Mouse (Mus musculus): ENCODE results near the gene Rnf113a2. TPM values are rescaled to one million over a fixed set of nuclear protein-coding genes. Genes with fewer than 3 reads are reported as not detected.
A peak's percentile ranks its signal among the peaks of the same experiment; 100 is the strongest.

Rnf113a2 gene
- 10 to 100 TPM in 1 of 2 experiments, 1 to 10 TPM in 1; 8.4 to 11.7 TPM for total RNA-seq (2021)
- 3.7 and 6.6 TPM in 2 replicates for polyA plus RNA-seq (2012; rRNA removed)
- long read RNA-seq, transcript Rnf113a2-201 (1 exons, 1,383 nt) = major isoform, 13 of 13 reads
- long read RNA-seq, partial matches to known transcripts = 0 of 13 reads
- long read RNA-seq, other reads (novel, unspliced or antisense) = 0 of 13 reads

DNA sequence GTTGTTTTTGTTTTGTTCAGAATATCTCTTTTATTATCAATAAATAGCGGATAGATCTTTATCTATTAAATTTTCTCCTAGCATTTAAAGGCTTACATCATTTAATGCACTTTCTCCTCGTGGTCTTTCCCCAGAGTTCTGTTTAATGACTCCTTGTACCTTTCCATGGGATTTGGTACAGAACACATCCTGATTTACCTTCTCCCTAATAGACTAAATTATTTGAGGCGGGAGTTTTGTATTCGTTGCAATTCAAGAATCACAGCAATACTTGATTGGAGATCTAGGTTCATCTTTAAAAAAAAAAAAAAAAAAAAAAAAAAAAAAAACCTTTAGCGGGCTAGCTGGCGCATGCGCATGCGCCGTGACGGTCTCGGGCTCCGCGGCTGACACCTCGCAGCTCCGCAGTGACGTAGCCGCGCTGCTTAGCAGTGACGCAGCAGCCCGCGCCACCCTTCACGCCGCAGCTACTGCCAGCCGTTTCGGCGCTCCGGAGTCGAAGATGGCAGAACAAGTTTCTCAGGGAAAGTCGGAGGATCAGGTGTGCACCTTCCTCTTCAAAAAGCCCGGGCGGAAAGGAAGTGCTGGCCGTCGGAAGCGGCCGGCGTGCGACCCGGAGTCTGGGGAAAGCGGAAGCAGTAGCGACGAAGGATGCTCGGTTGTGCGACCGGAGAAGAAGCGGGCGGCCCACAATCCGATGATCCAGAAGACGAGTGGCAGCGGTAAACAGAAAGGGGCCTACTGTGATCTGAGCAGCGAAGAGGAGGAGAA, at the start of gene Rnf113a2:
Rnf113a2 (plus strand) TSS at position 363 of the 771 bp plus-strand sequence.
- H3K79me2 ChIP-seq (replicated peaks; ENCODE audit: control insufficient read depth, insufficient read depth, low read length) = no peaks in the 10 kb centered on the region
- WGBS = 3% methylated on average over 50 of the region's 50 CpGs
- H3K27me3 ChIP-seq (ENCODE audit: control insufficient read depth, insufficient read depth, low read length) = no peaks in the 10 kb centered on the region
- H3K4me1 ChIP-seq (ENCODE audit: control insufficient read depth, insufficient read depth, low read length) = peaks cover 1% of the 10 kb centered on the region; the same call in 1 of the 2 replicates
- TF ChIP-seq CTCF (IDR thresholded peaks at IDR 0.05) = no peak
- peak; percentile 84 for TF ChIP-seq POLR2A (IDR thresholded peaks at IDR 0.05; ENCODE audit: insufficient read depth, low read depth, low read length)
- peak within 1 kb of the TSS; percentile 87 for H3K9ac ChIP-seq (ENCODE audit: low read depth, low read length)
- peak; percentile 87 to 90 for DNase-seq
- peak within 1 kb of the TSS; percentile 62 for H3K4me3 ChIP-seq
- peak within 1 kb of the TSS; percentile 77 for H3K27ac ChIP-seq
- no peaks in the 10 kb centered on the region for H3K36me3 ChIP-seq (ENCODE audit: control insufficient read depth, insufficient read depth, low read length)
- intact Hi-C loops (cut with DNase I) = no loop called here

DNA sequence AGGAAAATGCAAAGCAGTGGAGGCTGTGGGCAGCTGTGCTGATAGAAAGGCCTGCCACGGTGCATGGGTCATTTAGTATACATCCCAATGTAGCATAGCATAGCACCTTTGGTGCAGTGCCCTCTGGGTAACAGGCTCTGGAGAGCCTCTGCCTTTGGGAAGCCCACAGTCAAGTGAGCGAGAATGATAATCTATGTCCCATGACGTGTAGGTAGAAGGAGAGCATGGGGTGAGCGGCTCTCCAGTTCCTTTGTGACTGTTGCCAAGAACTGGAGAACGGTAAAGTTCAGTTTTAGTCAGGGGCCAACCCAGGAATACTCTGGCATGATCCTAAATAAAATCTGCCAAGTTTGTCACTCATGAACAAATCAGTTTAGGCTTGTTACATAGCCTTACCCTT, 45.3 kb upstream of the Rnf113a2 start:
- TF ChIP-seq EP300 (IDR thresholded peaks at IDR 0.05; ENCODE audit: insufficient read depth, low read depth, low read length) = no peak
- TF ChIP-seq POLR2A (IDR thresholded peaks at IDR 0.05; ENCODE audit: insufficient read depth, low read depth, low read length) = no peak
- no peak for TF ChIP-seq CTCF (IDR thresholded peaks at IDR 0.05)
- Histone ChIP-seq H3K79me2 (replicated peaks; ENCODE audit: control insufficient read depth, insufficient read depth, low read length) (no peaks in the 10 kb centered on the region), H3K36me3 (ENCODE audit: control insufficient read depth, insufficient read depth, low read length) (peaks cover 12% of the 10 kb centered on the region), H3K4me3 (no peak overlapping the region), H3K27ac (no peak overlapping the region), H3K4me1 (ENCODE audit: control insufficient read depth, insufficient read depth, low read length) (no peaks in the 10 kb centered on the region), H3K9ac (ENCODE audit: low read depth, low read length) (no peak overlapping the region), H3K27me3 (ENCODE audit: control insufficient read depth, insufficient read depth, low read length) (no peaks in the 10 kb centered on the region)
- DNase-seq = no peak
- WGBS = 57% methylated on average over 5 of the region's 5 CpGs
- intact Hi-C loops (cut with DNase I) = no loop called here

DNA sequence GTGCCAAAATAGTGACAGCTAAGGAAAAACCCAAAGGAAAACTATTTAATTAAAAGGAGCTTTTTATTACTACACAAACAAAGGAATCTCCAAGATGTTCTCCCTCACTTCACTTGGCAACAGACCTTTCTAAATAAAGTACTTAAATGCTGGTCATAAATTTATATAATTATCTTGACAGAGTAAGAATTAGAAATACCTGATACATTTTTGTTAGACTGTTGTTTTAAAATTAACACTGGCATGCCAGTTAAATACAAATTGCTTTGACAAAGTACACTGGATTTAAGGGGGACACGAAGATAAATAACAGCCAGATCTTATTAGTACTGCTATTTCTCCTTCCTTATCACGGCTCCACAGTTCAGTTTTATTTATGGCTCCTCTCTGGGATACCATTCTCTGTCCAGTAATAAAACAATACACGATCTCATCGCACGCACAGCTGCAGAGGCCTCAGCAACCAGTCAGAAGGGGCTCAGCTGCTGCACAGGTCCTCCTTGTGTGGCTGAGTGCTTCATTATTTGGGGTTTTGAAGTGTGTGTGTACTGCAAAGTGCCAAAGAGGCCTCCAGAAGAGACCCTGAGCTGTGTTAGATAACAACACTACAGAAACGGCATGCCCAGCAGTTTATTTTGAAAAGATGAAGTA, 43.0 kb upstream of the Rnf113a2 start:
- H3K27ac ChIP-seq = peak overlapping the region; percentile 54
- intact Hi-C loops (cut with DNase I) = no loop called here
- WGBS = 54% methylated on average over 6 of the region's 6 CpGs
- H3K36me3 ChIP-seq (ENCODE audit: control insufficient read depth, insufficient read depth, low read length) = peaks cover 14% of the 10 kb centered on the region
- H3K4me1 ChIP-seq (ENCODE audit: control insufficient read depth, insufficient read depth, low read length) = no peaks in the 10 kb centered on the region
- H3K27me3 ChIP-seq (ENCODE audit: control insufficient read depth, insufficient read depth, low read length) = no peaks in the 10 kb centered on the region
- H3K4me3 ChIP-seq = no peak overlapping the region
- TF ChIP-seq POLR2A (IDR thresholded peaks at IDR 0.05; ENCODE audit: insufficient read depth, low read depth, low read length) = no peak
- no peak for TF ChIP-seq EP300 (IDR thresholded peaks at IDR 0.05; ENCODE audit: insufficient read depth, low read depth, low read length)
- no peak for DNase-seq
- no peaks in the 10 kb centered on the region for H3K79me2 ChIP-seq (replicated peaks; ENCODE audit: control insufficient read depth, insufficient read depth, low read length)
- H3K9ac ChIP-seq (ENCODE audit: low read depth, low read length) = no peak overlapping the region

DNA sequence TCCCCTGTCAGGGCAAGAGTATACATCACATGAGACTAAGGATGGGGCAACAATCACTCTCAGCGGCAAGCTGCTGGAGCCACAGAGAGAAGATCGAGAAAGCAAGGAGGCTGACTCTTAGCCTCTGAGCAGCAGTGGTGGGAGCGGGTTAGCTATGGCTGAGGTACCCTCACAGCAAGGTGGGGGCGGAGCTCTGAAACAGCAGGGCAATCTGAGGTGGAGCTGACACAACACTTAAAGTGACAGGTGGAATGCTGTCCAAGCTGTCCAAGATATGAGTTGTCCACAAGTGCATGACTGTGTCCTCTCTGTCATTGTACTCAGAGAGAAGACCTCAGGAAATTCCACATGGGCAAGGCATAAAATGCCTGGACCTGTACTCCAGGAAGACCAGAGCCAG, 34.6 kb upstream of the Rnf113a2 start:
- peak overlapping the region; percentile 31 for H3K4me3 ChIP-seq
- DNase-seq = peak in 1 of 2 experiments; percentile 33

DNA sequence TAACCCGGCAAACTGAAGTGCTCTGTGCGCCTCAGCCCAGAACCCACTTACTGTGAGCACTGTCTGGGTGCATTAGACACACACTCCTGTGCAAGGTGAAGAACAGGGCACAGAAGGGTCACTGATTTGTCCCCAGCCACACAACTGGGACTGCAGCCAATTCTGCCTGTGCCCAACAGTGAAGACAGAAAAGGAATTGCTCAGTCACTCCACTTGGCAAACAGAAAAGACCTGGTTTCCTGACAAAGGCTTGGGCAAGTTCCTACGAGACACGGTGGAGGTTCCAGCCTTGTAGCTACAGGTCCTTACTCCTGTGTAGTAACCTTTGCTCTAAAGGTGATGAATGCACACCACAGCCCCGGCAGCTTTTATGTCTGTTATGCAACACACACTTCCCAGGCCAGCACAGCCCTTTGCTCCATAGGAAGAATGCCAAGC, 32.3 kb upstream of the Rnf113a2 start:
- DNase-seq = peak; percentile 51 to 78
- H3K9ac ChIP-seq (ENCODE audit: low read depth, low read length) = no peak overlapping the region
- intact Hi-C loops (cut with DNase I) = no loop called here

More for the DNA sequence above, 34.6 kb upstream of the Rnf113a2 start:
- H3K27me3 ChIP-seq (ENCODE audit: control insufficient read depth, insufficient read depth, low read length) = no peaks in the 10 kb centered on the region
- 64% methylated on average over 4 of the region's 4 CpGs for WGBS
- intact Hi-C loops (cut with DNase I) = no loop called here
- TF ChIP-seq EP300 (IDR thresholded peaks at IDR 0.05; ENCODE audit: insufficient read depth, low read depth, low read length) (peak; percentile 89), CTCF (IDR thresholded peaks at IDR 0.05) (no peak), POLR2A (IDR thresholded peaks at IDR 0.05; ENCODE audit: insufficient read depth, low read depth, low read length) (peak; percentile 78)
- peaks cover 2% of the 10 kb centered on the region; the same call in 1 of the 2 replicates for H3K4me1 ChIP-seq (ENCODE audit: control insufficient read depth, insufficient read depth, low read length)
- H3K79me2 ChIP-seq (replicated peaks; ENCODE audit: control insufficient read depth, insufficient read depth, low read length) = no peaks in the 10 kb centered on the region
- peak overlapping the region; percentile 49 for H3K9ac ChIP-seq (ENCODE audit: low read depth, low read length)
- H3K27ac ChIP-seq = peak overlapping the region; percentile 58
- no peaks in the 10 kb centered on the region; the same call in none of the 2 replicates for H3K36me3 ChIP-seq (ENCODE audit: control insufficient read depth, insufficient read depth, low read length)

More for the DNA sequence above, 32.3 kb upstream of the Rnf113a2 start:
- H3K4me1 ChIP-seq (ENCODE audit: control insufficient read depth, insufficient read depth, low read length) = peaks cover 5% of the 10 kb centered on the region
- no peak for TF ChIP-seq POLR2A (IDR thresholded peaks at IDR 0.05; ENCODE audit: insufficient read depth, low read depth, low read length)
- TF ChIP-seq EP300 (IDR thresholded peaks at IDR 0.05; ENCODE audit: insufficient read depth, low read depth, low read length) = 0 out of 2 replicates have a peak, but pooled peaks have one; percentile 29
- TF ChIP-seq CTCF (IDR thresholded peaks at IDR 0.05) = no peak
- 40% methylated on average over 5 of the region's 5 CpGs for WGBS
- H3K36me3 ChIP-seq (ENCODE audit: control insufficient read depth, insufficient read depth, low read length) = no peaks in the 10 kb centered on the region; the same call in none of the 2 replicates
- H3K79me2 ChIP-seq (replicated peaks; ENCODE audit: control insufficient read depth, insufficient read depth, low read length) = no peaks in the 10 kb centered on the region
- H3K27me3 ChIP-seq (ENCODE audit: control insufficient read depth, insufficient read depth, low read length) = no peaks in the 10 kb centered on the region
- no peak overlapping the region for H3K4me3 ChIP-seq
- H3K27ac ChIP-seq = peak overlapping the region; percentile 76

Measured in heart, adult 2 months (tissue).